Mouse (Mus musculus) heart, postnatal 0 days (tissue): ENCODE measurements around the gene Kazn.
A peak's percentile ranks its signal among the peaks of the same experiment; 100 is the strongest.

Experiments
- CTCF ChIP-seq: IDR thresholded peaks from 2 replicates; pipeline ENCODE4 v1.5.1; 2016; ENCODE audit warnings: antibody characterized with exemption, control low read depth, low read depth
- EP300 ChIP-seq: IDR thresholded peaks from 2 replicates; pipeline ENCODE4 v1.6.1; 2016; ENCODE audit warnings: antibody characterized with exemption, low read depth

- TF ChIP-seq CTCF (peak; percentile 81), EP300 (no peak)
Observed at GRCm38 (mm10) chr4:142249401-142249800, 10.2 kb upstream of the Kazn start.
